Mouse (Mus musculus): ENCODE measurements around the gene Gm3233.
"Not testable (repeated sequence)": the region's sequence is repeated elsewhere in the genome, so short reads cannot be mapped to it uniquely, and the experiment has no call there.

DNA sequence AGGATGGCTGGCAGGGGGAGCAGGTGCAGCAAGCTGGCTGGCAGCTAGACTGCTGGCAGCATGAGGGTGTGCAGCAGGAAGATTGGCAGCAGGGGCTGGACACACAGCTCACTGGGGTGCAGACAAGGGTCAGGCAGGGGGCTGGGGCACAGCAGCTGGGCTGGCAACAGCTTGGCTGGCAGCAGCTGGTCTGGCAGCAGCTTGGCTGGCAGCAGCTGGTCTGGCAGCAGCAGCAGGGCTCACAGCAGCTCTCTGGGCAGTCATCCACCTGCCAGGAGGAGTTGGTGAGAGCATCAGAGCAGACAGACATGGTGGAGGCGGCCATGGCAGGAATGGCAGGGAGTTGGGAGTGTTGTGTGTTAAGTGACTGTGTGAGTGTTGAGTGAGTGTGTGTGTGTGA, 28.4 kb upstream of the Gm3233 start, which contains the start of gene Gm7137:
- TF ChIP-seq CTCF (IDR thresholded peaks at IDR 0.05; ENCODE audit: extremely low read depth, insufficient read length, insufficient replicate concordance, low read depth, low read length); POLR2A (IDR thresholded peaks at IDR 0.05; ENCODE audit: low read depth, low read length): not testable (repeated sequence)

All from small intestine, adult 2 months (tissue).